Mouse (Mus musculus): ENCODE measurements around the gene Cnbd2.

DNA sequence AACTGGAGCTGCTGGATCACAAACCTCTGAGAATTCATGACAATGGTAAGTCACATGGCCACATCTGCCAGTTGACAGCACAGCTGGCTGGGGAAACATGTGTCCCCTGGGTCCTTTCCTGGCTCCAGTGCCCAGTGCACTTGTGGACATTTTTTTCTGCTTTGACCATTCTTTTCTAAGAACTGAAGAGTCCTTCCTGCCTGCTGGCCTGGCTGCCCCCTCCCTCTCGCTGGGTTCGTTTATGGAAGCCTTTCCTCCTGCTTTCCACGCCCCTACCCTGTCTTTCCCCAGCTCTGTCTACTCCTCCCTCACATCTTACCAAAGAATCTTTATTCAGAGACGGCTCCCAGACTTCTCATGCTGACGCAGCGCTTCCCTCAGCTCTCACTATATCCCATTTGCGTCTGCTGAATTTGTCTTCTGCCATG lies 41.2 kb downstream of the Cnbd2 start:
- TF ChIP-seq CTCF (conservative IDR thresholded peaks at IDR 0.05; ENCODE audit: low read length) (no peak), NANOG (IDR thresholded peaks at IDR 0.05; ENCODE audit: borderline replicate concordance, low read length) (no peak)
